Mouse (Mus musculus): ENCODE data around the gene Ggnbp2.

Gene Ggnbp2

GRCm38 (mm10) chr11:84870337-84871043, at the start of gene Ggnbp2:
Ggnbp2 (minus strand) TSS chr11:84870817.
- DNase-seq: peak; percentile 93 to 95

- no peak for DNase-seq
Observed at GRCm38 (mm10) chr11:84919951-84920350, 49.3 kb upstream of the Ggnbp2 start.

- peak; percentile 32 to 38 for DNase-seq
Observed at GRCm38 (mm10) chr11:84919276-84919675, 48.7 kb upstream of the Ggnbp2 start.

GRCm38 (mm10) chr11:84918425-84918824, 47.8 kb upstream of the Ggnbp2 start:
- peak; percentile 74 to 75 for DNase-seq

GRCm38 (mm10) chr11:84916703-84917300, 46.2 kb upstream of the Ggnbp2 start:
- DNase-seq: no peak

GRCm38 (mm10) chr11:84916053-84916702, 45.6 kb upstream of the Ggnbp2 start, which contains the start of gene Znhit3:
Znhit3 (minus strand) TSS chr11:84916366.
- peak; percentile 72 to 76 for DNase-seq

- DNase-seq: no peak
Observed at GRCm38 (mm10) chr11:84914673-84915072, 44.1 kb upstream of the Ggnbp2 start.

GRCm38 (mm10) chr11:84910411-84910810, 39.8 kb upstream of the Ggnbp2 start:
- DNase-seq: no peak

GRCm38 (mm10) chr11:84908480-84908879, 37.9 kb upstream of the Ggnbp2 start:
- DNase-seq: no peak

- no peak for DNase-seq
Observed at GRCm38 (mm10) chr11:84907081-84907480, 36.5 kb upstream of the Ggnbp2 start.

- no peak for DNase-seq
Observed at GRCm38 (mm10) chr11:84904597-84905144, 34.1 kb upstream of the Ggnbp2 start.

- no peak for DNase-seq
Observed at GRCm38 (mm10) chr11:84893113-84893512, 22.5 kb upstream of the Ggnbp2 start.

- DNase-seq: no peak
Observed at GRCm38 (mm10) chr11:84891705-84892104, 21.1 kb upstream of the Ggnbp2 start.

- no peak for DNase-seq
Observed at GRCm38 (mm10) chr11:84889492-84889891, 18.9 kb upstream of the Ggnbp2 start.

GRCm38 (mm10) chr11:84888025-84888424, 17.4 kb upstream of the Ggnbp2 start:
- no peak for DNase-seq

GRCm38 (mm10) chr11:84886767-84887511, 16.3 kb upstream of the Ggnbp2 start:
- DNase-seq: no peak

GRCm38 (mm10) chr11:84886236-84886635, 15.6 kb upstream of the Ggnbp2 start:
- DNase-seq: no peak

GRCm38 (mm10) chr11:84885238-84885637, 14.6 kb upstream of the Ggnbp2 start:
- no peak for DNase-seq

- no peak for DNase-seq
Observed at GRCm38 (mm10) chr11:84882346-84882745, 11.7 kb upstream of the Ggnbp2 start.

GRCm38 (mm10) chr11:84880971-84881370, 10.4 kb upstream of the Ggnbp2 start:
- no peak for DNase-seq

- DNase-seq: no peak
Observed at GRCm38 (mm10) chr11:84880465-84880961, 9.9 kb upstream of the Ggnbp2 start.

- DNase-seq: peak; percentile 80 to 83
Observed at GRCm38 (mm10) chr11:84879772-84880464, 9.3 kb upstream of the Ggnbp2 start, which contains the start of the genes Myo19 and Pigw. Myo19 (plus strand) TSS chr11:84880148. Pigw (minus strand) TSS chr11:84880285.
